ENCODE assay signal across 24 mouse cellular contexts in the genomic region with DNA sequence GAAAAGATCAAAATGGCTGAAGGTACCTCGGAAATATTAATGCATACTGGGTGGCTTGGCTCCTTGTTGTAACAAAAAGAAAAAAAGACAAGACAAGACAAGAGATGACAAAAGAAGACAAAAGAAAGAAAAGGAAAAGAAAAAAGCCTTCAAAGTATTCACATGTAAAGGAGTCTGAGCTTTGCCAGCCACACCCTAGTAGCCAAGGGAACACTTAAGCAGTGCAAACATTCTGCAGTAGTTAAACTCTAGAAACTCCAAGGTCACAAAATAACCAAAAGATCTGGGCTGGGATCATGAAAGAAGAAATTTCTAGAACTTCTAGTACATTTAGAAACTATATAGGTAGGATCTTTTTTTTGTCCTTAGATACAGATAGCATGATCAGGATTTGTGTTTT.
DNase-seq lines count a peak whose midpoint lies in the region; ATAC-seq lines count a peak whose summit lies in the region.
"Had no signal": no experiment of that assay in that cellular context is flagged by ENCODE, and none has a peak within 500 bp of the region (broad histone marks: within the 10 kb centered on the region; RNA-seq: fewer than 3 reads in every experiment).

No protein-coding gene starts in this region.

- no peak overlapping the region for H3K9ac ChIP-seq in forebrain, embryonic 13.5 days

- no peak overlapping the region for H3K4me2 ChIP-seq in forebrain, embryonic 13.5 days

- H3K27ac ChIP-seq in forebrain, embryonic 13.5 days: no peak overlapping the region

- H3K4me1 ChIP-seq in forebrain, embryonic 13.5 days: no peaks in the 10 kb centered on the region

- DNase-seq in ES-CJ7 (ENCODE audit: low read depth, low spot score) (peak; percentile 56), R1 (ENCODE audit: low read depth, low spot score) (peak; percentile 68), ZHBTc4 (ENCODE audit: low read depth, low spot score) (peak; percentile 50)
- DNase-seq in lung, postnatal 36 days: no peak
- no peak for DNase-seq in gastrocnemius, postnatal 14 days
- DNase-seq: adrenal gland, adult 2 months; adrenal gland, adult 8-10 months; adrenal gland, postnatal 10 days; adrenal gland, postnatal 14 days; adrenal gland, postnatal 25 days; adrenal gland, postnatal 36 days; B cell, adult 2 months; cerebellum, adult 11 months; cerebellum, adult 11-12 months; cerebellum, adult 18-20 months; cerebellum, adult 2 months; cerebellum, adult 8-10 months; cerebellum, adult 9-10 months had no signal

- no peaks in the 10 kb centered on the region for H3K36me3 ChIP-seq in forebrain, embryonic 13.5 days (ENCODE audit: poor library complexity, severe bottlenecking)
- H3K36me3 ChIP-seq: G1E had no signal

- H3K4me3 ChIP-seq in forebrain, embryonic 13.5 days: no peak overlapping the region

- H3K9me3 ChIP-seq in forebrain, embryonic 13.5 days (replicated peaks): no peaks in the 10 kb centered on the region

- no peak for ATAC-seq in forebrain, embryonic 13.5 days
- ATAC-seq: activated CD4-positive, CD25-positive, alpha-beta regulatory T cell, adult 4 months; CD4-positive, CD25-positive, alpha-beta regulatory T cell, adult 4 months; Patski had no signal

- intact Hi-C loops in gastrocnemius, postnatal 14 days (cut with DNase I; ENCODE audit: low total_unique reads): no loop called here

- WGBS in forebrain, embryonic 13.5 days: 88% methylated on average over 1 of the region's 1 CpGs

- H3K27me3 ChIP-seq in forebrain, embryonic 13.5 days: no peaks in the 10 kb centered on the region
- H3K27me3 ChIP-seq: CH12.LX, Patski had no signal

Comparison
In these comparisons a context has a peak if more than half of its experiments do, and no peak if none do; other contexts are left out.
1. DNase-seq: peak in ES-CJ7 (single experiment), R1 (single experiment) and ZHBTc4 (single experiment); none in lung, postnatal 36 days (single experiment) and gastrocnemius, postnatal 14 days (single experiment).